Mouse (Mus musculus) cerebellum, adult (tissue): ENCODE measurements around the gene Krt10.

Experiments
- ATAC-seq: cut with Nextera tagmentation; 2 replicates; pipeline ENCODE4 v1.9.2; 2017; ENCODE audit warnings: mild to moderate bottlenecking, moderate library complexity, mixed read lengths; ENCODE audit not compliant: insufficient number of reproducible peaks, low FRiP score, low TSS enrichment

The Krt10 gene

DNA sequence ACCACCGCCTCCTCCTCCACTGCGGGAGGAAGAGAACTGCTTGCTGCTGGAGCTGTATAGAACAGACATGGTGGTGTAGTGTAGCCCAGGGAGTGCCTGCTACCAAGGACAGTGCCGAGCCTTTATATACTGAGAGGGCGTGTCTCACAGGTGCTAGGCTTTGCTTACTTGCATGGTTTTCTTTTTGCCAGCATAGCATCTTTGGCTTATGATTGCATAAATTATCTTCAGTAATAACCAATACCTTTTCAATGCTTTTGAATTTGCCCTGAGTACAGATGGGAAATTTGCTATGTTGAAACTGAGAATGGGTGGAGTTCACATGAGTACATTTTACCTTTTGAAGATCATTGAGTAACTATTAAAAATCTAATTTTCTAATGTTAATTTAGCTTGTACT is at the start of gene Krt10:
Gene Krt10 (minus strand): TSS at position 101 of the 400 bp plus-strand sequence.
- no peak for ATAC-seq

DNA sequence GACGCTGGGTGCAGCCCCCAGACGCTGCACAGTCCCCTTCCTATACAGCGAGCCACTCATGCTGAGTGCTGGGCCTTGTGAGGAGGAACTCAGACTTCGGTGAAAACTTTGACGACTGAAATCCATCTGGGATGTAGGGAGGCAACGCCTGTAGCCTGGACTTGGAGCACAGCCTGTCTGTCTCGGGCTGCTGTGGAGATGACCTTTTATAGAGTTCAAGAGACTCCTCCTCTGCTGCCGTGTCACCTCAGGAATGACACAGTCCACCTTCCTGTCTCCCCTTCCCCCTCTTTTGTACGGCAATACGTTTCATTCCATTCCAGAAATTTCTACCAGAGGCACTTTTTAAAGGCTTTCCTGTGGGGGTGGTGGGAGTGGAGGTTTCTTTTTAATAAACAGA is 48.8 kb upstream of the Krt10 start, which contains the start of gene Krt20:
Gene Krt20 (minus strand): TSS at position 179 of the 400 bp plus-strand sequence.
- no peak for ATAC-seq

DNA sequence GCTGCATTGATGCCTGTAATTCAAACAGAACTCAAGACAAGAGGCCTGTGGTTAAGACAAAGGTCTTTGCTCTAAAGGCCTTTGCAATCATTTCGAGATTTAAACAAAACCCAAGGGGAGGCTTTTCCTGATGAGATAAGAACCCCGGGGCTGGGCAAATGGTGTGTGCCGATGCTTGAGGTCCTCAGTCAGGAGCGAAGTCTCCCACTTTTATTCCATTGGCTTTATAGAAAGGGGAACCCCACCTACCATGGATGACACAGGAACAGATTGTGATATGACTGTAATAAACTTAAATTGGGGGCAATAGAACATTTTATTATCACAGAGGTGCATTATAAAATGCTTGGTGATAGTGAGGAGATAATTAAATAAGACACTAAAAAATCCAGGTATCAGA is 47.5 kb upstream of the Krt10 start:
- no peak for ATAC-seq

DNA sequence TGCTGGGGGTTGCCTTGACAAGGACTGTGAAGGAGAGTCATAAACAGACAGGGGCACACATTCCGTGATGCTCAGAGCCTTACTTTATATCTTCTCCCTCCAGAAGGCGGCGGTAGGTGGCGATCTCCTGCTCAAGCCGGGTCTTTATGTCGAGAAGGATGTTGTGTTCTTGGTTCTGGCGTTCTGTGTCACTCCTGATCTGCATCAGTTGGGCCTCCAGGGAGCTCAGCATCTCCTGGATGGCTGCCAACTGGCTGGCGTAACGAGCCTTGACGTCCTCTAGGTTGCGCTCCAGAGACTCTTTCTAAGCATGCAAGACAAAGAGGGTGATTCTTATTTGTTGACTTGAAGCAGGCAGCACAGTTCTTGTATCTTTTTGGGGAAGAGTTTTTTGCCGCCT is 41.5 kb upstream of the Krt10 start:
- ATAC-seq: no peak

DNA sequence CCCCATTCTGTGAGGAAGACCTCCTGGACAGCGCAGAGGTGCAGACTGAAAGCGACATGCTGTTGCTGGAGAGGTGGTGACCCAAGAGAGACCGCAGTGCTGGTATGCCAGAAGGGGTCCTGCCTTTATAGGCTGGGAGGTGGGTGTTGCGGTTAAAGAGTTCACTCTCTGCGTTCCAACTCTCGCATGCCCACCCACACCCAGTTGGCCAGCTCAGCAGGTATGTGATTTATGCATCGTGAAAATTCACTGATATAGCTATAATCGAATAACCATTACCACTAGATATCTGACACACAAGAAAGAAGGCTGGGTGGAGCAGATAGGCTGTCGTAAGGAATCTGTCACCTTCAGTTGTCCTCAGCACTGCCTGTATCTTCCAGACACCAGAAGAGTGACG is 33.0 kb upstream of the Krt10 start, which contains the start of gene Krt12:
Gene Krt12 (minus strand): TSS at position 101 of the 400 bp plus-strand sequence.
- no peak for ATAC-seq

DNA sequence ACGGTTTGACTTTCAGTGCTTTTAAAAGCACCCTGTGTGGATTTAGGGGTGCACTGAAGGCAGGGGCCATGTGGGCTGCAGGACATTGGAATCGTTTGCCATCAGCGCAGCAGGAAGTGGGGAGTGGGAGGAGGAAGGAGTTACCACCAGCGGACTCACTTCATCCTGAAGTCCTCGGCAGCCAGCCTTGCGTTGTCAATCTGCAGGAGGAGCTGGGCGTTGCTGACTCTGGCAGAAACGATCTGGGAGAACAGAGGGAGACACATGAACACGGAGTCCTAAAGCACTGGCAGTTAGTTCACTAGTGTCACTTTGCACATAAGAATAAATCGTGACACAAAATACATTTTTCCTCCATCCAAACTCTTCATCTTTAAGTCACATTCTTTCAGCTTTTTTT is 31.4 kb upstream of the Krt10 start:
- ATAC-seq: no peak

DNA sequence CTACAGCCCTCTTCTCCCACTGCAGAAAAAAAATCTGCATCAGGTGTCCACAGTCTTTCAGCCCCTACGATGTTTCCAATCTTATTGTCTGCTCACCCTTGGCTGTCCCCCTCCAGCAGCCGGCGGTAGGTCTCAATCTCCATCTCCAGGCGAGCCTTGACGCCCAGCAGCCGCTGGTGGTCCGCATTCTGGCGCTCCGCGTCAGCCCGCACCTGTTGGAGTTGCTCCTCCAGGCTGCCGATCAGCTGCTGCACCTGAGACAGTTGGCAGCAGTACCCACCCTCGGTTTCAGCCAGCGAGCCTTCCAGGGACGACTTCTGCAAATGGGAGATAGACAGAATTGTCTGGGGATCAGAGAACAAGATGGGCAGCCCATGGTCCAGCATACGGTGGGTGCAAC is 28.7 kb upstream of the Krt10 start:
- ATAC-seq: no peak

DNA sequence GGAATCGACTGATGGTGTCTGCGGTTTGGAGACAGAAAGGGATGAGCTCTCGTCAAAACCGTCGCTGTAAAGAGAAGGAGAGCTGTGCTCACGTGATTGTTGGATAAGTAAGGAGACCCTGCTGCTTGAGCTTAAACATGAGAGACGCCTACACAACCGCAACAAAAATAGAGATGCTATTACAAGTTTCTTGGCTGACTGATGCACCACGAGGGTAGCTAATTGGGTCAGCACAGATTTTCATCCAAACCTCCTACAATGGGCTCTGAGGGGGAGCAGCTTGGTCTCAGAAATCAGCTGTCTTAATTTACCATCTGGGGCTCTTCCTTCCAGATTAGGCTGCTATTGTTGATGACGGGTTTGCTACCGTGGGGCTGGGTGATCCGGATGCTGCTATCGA is 27.7 kb upstream of the Krt10 start:
- no peak for ATAC-seq

DNA sequence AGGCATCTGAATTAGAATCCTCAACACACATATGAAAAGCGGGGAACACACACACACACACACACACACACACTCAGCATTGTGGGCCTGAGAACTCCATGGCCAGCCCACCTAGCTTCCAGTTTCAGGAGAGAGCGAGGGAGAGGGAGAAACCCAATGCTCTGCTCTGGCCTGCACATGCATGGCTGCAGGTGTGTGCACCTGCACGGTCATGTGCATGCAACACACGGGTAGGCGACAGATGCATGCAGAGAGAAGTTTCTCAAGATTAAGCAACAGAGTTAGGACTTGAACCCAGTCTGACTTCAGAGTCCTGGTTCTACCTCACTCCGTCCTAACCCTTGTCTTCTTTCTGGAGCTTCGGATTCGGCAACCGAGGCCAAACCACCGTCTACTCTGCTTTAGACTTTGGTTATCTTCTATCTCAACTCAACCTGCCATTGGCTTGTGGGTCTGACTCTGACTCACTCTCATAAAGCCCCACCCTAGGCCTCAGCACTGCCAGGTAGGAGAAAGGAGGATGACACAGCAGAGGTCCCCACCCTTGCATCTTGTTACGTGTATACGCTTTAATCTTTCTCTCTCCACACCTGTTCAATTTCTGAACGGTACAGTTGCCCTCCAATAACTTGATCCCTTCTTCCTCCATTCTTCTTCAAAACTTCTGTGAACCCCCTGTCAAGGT is 25.4 kb upstream of the Krt10 start:
- no peak for ATAC-seq

DNA sequence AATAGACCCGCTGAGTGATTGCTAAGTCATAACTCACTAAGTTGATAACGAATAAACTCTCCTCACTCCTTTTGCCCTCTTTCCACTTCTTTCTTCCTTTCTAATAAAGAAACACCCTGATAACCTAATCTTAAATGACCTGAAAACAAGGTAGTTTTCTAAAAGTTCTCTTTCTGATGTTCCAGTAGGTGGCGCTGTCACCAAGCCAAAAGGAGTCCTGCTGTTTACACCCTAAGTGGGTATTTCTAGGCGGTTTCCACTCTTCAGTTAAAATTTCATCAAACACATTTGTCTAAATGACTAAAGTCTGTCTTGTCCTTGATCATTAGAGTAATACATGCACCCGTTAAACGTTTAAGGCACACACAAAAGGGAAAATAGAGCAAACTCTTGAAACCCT is 24.1 kb upstream of the Krt10 start:
- ATAC-seq: no peak

DNA sequence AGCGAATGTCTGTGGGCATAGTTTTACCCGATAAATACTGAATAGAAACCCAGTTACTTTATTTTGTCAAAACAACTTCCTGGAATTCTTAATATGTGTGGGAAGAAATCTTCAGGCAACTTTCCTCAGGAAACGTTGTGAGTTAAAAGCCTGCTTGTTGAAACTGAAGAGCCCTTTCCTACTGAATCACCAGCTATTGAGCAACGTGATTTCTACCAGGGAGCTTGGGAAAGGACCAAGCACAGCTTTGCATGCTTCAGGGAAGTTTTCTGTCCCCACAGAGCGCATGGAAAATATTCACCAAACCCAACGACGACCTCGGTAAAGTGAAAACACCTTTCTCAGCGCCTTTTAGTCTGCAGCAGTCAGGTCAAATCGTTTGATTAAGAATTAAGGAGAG is 17.0 kb upstream of the Krt10 start:
- ATAC-seq: no peak

DNA sequence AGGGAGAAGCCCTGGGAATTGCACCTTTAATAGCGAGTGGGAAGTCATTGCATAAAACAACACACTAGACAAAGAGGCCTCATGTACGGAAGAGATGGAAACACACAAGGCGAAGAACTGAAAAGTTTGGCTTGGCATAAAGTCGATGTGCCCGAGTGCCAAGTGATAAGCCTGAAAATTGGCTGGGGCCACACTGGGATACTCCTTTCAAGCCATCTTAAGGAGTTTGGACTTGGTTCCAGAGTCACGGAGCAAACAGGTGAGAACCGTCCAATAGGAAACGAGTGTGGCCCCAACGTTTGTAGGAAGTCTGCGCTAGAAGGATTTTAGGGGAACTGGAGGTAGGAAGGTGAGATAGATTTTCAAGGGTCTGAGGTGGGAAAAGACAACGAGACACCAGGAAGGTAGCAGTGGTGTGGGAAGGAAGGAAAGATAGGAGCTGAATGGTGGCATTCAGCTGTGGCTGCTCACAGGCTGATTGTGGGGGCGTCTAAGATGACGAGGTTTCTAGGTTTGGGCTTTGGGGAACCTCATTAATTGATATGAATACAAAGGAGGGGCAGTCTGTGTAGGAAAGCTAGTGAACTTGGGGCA is 10.9 kb upstream of the Krt10 start:
- ATAC-seq: no peak

DNA sequence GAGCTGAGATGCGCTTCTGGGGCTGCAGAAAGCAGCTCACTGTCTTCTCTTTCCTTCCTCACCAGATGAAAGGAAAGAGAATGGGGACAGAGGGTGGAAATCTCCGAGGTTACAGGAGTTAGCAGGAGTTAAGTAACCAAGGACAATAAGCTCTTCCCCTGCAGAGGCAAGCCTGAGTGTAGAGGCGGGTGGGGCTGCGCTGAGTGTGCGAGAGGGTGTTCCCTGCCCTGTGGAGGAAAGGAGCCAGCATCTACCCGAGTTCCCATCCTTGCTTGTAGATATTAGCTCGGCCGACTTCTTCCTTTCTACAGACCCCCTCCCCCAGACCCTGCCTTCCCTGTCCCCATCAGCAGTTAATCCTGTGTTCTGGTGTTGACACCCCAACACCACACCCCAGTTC is 9.7 kb upstream of the Krt10 start:
- no peak for ATAC-seq

DNA sequence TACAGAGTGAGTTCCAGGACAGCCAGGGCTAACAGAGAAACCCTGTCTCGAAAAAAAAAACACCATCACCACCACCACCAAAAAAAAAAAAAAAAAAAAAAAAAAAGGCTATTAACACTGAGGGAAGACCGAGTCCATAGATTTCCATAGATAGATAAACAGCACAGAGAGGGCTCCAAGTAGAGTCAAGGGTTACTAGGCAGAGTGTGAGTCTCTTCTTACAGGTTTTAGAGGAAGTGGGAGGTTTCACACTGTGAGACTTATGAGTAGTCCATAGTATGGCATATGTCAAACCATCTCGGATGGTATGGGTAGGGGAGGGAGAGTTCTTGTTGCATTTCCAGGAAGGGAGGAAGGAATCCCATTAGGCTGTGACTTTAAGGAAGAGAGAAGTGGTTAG is 8.9 kb upstream of the Krt10 start:
- ATAC-seq: no peak

DNA sequence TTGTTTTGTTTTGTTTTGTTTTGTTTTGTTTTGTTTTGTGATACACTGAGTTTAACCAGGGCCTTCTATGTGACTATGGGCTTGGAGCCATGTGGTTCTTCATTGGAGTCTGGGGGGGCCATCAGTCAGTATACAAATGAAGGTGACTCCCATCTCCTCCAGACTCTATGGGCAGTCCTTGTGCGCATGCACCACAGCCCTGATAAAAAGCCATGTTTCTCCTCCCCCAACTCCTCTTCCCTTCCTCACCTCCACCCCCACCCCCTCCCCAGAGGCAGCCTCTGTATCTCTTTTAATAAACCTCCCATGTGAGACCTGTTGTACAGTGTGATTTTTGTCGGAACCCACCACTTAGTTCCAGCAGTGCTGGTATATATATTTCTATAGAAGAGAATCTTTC is 7.5 kb upstream of the Krt10 start:
- ATAC-seq: no peak

DNA sequence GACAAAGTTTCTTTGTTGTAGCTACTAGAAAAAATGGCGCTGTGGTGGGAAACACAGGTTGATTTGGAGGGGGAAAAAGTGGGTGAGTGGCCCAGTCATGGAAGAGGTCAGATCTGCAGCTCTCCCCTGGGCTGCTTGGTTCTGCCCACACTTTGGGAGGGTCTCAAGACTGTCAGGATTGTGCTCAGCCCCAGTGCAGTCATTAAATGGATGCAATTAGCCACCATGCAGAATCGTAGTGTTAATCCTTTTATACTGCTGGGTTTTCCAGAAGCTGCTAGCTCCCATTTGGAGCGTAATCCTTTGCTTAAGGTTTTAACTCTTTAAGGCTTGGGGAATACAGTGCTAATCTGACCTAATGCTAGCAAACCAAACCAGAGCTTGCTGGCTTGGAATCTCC is 6.9 kb upstream of the Krt10 start:
- ATAC-seq: no peak

DNA sequence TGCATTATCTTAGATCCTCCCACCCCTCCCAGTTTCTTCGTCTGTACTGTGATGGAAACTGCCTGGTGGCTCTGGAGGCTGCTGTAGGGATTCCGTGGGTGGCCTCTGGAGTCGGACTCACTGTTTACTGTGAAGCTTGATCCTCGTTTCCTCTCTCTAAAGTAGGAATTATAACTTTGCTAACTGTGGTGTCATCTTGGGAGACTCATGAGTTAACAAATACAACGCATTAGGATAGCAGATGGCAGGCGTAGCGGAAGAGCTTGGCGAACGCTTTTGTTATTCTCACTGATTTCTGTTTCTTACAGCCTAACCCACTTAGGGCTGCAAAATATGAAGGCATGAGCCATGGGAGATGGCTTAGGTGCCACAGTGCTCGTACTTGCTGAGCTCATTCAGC is 3.3 kb upstream of the Krt10 start:
- no peak for ATAC-seq

DNA sequence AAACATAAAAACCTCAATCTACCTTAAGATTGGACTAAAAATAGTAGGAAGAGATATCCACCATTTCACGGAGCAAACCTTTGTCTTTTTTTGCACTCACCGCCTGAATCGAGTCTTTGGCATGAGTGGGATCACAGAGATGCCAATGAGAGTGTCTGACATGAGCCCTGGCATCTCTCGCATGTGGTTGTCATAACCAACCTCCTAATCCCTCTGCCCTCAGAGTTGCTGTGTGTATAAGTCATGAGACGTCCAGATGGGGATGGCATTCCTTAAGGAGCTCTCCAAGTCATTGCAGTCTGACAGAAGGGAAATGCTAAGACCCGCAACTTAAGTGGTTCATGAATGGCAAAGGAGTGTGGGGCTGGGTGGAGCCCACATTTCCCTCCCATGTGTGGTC is 2.2 kb upstream of the Krt10 start:
- no peak for ATAC-seq

DNA sequence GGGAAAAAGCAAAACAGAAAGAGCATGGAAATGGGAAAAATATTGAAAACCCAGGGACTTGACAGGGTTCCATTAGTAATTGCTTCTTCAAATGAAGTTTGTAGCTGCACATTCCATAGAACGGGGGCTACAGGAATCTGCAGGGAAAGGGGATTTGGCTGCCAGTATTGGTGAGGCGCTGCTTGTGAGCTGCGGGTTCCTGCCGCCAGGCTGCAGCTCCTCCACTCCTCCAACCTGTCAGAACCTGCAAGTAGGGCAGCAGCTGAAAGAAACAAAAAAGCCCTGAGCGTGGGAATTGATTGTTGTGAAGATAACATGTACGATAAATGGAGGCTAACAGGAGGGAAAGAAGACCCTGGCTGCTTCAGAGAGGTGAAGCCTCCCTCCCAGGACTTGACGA is 1.7 kb upstream of the Krt10 start:
- no peak for ATAC-seq

DNA sequence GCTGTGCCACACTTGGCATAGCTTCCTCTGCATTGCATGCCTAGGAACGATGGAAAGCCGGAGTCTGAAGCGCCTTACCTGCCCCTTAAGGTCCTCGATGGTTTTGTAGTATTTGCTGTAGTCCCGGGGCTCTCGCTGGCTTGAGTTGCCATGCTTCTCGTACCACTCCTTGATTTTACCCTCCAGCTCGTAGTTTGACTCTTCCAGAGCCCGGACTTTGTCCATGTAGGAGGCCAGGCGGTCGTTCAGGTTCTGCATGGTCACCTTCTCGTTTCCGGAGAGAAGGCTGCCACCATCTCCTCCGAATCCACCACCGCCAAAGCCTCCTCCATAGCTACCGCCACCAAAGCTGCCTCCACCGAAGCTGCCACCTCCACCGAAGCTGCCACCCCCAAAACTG is 503 bp downstream of the Krt10 start:
- ATAC-seq: no peak

DNA sequence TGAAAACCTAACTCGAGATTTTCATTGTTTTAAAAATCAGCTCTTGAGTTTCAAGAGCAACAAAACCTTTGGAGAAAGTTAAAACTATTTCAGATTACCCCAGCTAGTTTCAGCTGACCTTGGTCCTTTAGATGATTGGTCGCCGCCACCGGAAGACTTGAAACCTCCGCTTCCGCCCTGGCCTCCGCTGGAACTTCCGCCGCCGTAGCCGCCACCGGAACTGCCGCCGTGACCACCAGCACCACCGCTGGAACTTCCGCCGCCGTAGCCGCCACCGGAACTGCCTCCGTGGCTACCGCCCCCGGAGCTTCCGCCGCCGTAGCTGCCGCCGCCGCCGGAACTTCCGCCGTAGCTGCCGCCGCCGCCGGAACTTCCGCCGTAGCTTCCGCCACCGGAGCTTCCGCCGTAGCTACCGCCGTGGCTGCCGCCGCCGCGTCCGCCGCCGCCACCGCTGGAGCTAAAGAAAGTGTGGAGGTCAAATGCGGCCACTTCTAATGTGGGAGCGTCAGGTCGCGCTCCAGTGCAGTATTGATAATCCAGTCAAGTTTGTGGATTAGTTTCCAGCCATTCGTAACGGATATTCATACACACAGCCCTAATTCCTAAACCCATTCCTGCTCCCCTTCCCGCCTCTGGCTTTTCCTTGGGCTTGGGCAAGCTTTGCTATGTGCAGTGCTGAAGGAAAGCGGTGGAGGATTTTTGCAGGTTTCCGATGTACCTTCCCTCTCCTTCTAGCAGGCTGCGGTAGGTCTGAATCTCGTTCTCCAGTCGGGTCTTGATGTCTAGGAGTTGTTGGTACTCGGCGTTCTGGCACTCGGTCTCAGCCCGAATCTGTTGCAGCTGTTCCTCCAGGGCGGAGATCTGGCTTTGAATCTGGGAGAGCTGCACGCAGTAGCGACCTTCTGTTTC is 3.1 kb downstream of the Krt10 start:
- ATAC-seq: peak; percentile 92; the same call in 1 of the 2 replicates
